Mouse (Mus musculus) erythroblast, embryonic 14.5 days (primary cell): ENCODE data around the gene Fbxw4.

Source experiments
- GATA1 ChIP-seq: IDR thresholded peaks from 2 replicates; pipeline ENCODE4 v1.6.1; 2012; ENCODE audit warnings: low read length, inconsistent platforms, mixed read lengths
- TAL1 ChIP-seq: IDR thresholded peaks from 3 replicates; pipeline ENCODE4 v1.6.1; 2012; ENCODE audit warnings: low read length, inconsistent platforms, mixed read lengths

GRCm38 (mm10) chr19:45631584-45631983, 28.5 kb downstream of the Fbxw4 start:
- TF ChIP-seq GATA1 (peak; percentile 31; the same call in 1 of the 2 replicates), TAL1 (peak; percentile 31; the same call in 1 of the 3 replicates)
